Mouse (Mus musculus) hematopoietic stem cell, adult 5-6 weeks (primary cell): Measurements from ENCODE around the gene Armc8. TPM values are rescaled to one million over a fixed set of nuclear protein-coding genes. Genes with fewer than 3 reads are reported as not detected.

ENCODE experiments used
- ATAC-seq, 2 experiments: fragments of 125-278 bp in 1 of 2; replicated peaks in 1 of 2; 2 replicates each; pipeline ENCODE4 v1.8.0; 2016 to 2017; ENCODE audit warnings: inconsistent platforms in 2 of 2, mild to moderate bottlenecking in 2 of 2, moderate number of reproducible peaks in 2 of 2, low read depth in 1 of 2, moderate TSS enrichment in 1 of 2; ENCODE audit not compliant: low FRiP score in 2 of 2, poor library complexity in 2 of 2, severe bottlenecking in 2 of 2, insufficient read depth in 1 of 2, low TSS enrichment in 1 of 2
- total RNA-seq: library from RNA; stranded (forward); fragments of 172-1452, 232-1000 nt; gene quantifications from 2 replicates; pipeline ENCODE4 v1.2.3, GENCODE M21; 2017

Gene Armc8
- total RNA-seq, 1 experiment from 2014 or later, result 34.0 TPM

DNA sequence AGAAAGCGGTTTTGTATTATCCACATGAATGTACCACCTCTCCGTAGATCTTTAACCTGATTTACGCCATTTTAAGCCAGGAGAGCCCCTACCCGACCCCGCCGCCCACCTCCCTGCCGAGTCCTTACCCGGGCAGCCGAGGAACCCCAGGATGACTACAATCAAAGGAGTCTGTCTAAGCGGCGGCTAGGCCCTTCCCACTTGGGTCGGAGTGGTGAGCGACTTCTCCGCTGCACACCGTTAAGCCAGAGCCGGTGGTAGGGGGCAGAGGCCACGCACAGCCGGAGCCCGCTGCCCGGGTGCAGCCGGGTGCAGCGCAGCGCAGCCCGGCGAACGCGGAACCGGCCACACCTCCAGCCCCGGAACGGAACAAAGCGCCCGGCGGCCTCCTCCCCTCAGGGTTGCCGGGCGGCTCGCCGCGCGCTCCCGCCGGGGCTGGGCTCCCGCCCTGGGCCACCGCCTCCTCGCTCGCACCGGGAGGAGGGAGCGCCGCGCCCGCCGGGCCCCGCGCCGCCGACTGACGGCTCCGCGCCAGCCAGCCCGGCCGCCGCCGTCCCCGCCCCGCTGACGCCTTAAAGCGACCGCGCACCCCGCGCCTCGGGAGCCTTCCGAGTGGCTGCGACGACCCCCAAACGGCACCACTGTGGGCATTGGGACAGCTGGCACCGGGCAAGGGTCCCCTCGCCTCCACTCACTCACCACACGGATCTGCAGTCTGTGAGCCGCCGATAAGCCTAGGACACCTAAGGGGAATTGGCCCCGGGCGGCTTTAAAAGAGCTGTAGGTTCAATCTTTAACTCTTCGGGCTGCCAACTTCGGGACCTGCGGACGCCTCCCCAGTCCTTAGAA, 132.3 kb downstream of the Armc8 start:
- ATAC-seq, result peak; percentile 9 to 43; a peak in 3 of 4 replicates

DNA sequence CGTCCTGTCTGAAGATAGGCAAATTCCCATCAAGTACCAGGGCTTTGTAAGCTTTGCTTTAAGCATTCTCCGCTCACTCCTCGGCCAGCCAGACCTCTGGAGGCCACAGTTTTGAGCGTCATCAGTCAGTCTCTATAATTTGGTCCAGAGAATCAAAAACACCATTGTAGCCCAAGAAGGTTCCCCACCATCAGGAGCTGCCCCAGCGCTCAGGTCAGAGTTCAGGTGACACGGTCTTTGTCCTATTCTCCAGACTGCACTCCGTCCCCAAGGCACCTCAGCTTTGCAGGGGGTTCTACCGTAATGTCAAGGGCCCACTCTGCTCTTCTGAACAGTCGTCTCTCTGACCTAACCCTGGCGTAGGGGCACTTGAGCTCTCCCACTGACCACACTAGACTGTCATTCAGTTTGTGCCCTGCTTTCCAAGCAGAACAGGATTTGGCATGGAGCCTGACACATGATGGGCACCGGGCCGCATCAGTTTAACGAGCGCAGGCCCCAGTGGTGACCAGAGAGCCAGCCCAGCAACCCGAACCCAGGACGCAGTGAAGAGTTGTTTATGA, 133.0 kb downstream of the Armc8 start:
- no peak for ATAC-seq

DNA sequence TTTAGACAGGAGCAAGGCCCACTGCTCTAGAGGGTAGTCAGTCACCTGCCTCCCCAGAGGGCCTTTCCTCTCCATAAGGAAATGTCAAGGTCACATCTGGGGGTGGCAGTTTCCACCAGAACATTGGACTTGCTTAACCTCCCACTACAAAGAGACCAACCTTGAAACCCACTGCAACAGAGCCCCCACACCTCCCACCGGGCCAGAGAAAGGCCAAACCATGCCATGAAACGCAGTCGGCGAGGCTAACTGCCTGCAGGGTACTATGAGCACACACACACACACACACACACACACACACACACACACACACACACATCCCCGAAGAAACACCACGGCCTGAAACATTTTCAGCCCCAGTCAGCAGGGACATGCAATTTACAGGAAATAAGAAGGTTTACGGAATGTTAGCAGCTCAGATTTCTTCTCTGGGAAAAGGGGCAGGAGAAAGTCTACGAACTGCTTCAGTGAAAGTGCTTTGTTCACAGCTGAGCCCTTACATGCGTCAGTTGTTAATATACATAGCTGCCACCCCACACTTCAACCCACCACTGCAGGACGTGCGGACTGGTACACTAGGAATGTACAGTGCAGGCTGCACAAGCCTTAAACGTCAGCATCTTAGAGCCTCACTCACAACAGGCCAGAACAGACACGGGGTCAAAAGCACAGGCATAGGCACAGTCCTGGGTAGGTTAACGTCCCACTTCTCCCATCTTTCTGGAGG, 133.6 kb downstream of the Armc8 start:
- no peak for ATAC-seq

GRCm38 (mm10) chr9:99432478-99432877, 136.2 kb downstream of the Armc8 start:
- ATAC-seq, result peak; percentile 90 to 93

DNA sequence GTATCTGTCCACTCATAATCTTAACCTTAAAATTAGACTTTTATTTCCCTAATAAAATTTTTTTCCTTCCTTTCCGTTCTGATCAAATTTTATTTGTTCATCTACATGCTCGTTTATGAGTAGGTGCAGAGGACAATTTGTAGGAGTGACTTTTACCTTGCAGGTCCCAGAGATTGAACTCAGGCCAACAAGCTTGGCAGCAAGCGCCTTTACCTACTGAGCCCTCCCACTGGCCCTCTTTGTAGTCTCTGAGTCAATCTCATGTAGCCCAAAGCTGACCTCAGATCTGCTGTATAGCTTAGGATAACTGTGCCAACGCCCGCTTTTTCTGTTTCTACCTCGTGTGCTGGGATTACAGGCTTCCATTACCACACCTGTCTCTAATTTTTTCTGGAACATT, 136.7 kb downstream of the Armc8 start:
- ATAC-seq, result no peak

- ATAC-seq, result no peak
These were observed 137.4 kb downstream of the Armc8 start for GRCm38 (mm10) chr9:99431346-99431745.

- ATAC-seq, result no peak
These were observed 137.9 kb downstream of the Armc8 start for GRCm38 (mm10) chr9:99430806-99431205.

GRCm38 (mm10) chr9:99429845-99430244, 138.9 kb downstream of the Armc8 start:
- no peak for ATAC-seq

DNA sequence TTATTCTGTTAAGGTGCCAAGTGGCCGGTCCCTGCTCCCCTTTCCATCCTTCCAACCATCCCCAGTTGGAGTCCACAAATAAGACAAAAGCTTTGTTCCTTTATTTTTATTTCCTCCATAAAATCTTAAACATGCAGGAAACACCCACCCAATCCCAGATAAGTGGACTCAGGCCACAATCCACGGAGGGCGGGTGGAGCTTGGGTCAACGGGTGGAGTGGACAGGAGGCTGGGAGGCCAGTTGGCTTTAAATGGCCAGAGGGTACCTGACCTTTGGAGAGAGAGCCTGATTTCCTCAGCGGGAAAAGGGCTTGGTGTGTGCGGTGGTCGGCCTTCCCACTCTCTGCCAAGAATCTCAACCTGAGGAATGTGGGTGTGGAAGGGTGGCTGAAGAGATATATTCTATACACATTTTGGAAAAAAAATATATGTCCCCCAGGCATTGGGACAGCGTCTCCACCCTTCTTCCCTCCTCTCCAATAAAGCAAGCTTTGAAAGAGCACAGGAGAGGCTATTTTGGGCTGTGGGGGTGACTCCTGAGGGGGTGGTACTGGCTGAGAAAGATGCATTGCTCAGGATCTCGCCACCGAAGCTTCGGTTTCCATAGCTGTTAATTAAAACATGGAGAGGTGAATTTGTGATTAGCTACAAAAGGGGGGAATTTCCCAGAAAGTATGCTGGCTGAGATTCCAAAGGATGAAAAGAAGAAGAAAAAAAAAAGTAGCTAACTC, 139.9 kb downstream of the Armc8 start:
- no peak for ATAC-seq

Other genes starting within 250 kb of the Armc8 start
- 0.06 and 0.20 TPM in 2 replicates for gene Esyt3, start 210.3 kb downstream of the Armc8 start, total RNA-seq
- gene Mras, start 131.5 kb downstream of the Armc8 start, total RNA-seq, result 4.9 and 5.5 TPM in 2 replicates
- not detected in 2 replicates for gene Nme9, start 117.4 kb downstream of the Armc8 start, total RNA-seq
- 58.3 and 65.2 TPM in 2 replicates for gene Dbr1, start 6.9 kb upstream of the Armc8 start, total RNA-seq
- not detected in 2 replicates for gene A4gnt, start 43.6 kb upstream of the Armc8 start, total RNA-seq
- 0.06 TPM in 1 of 2 replicates, not detected in the other for gene Dzip1l, start 60.6 kb upstream of the Armc8 start, total RNA-seq
- gene Cldn18, start 148.4 kb upstream of the Armc8 start, total RNA-seq, result not detected in 2 replicates